Mouse (Mus musculus): ENCODE data around the gene Tmx4. TPM values are rescaled to one million over a fixed set of nuclear protein-coding genes. Genes with fewer than 3 reads are reported as not detected.
"Not testable (repeated sequence)": the region's sequence is repeated elsewhere in the genome, so short reads cannot be mapped to it uniquely, and the experiment has no call there.

Gene Tmx4
- polyA plus RNA-seq, 1 experiment from 2014 or later, result 36.0 TPM

GRCm38 (mm10) chr2:134645752-134646151 is 1.8 kb upstream of the Tmx4 start:
- H3K4me1 ChIP-seq, result peaks cover 52% of the 10 kb centered on the region
- H3K4me3 ChIP-seq, result no peak overlapping the region
- H3K36me3 ChIP-seq, result no peaks in the 10 kb centered on the region
- no peaks in the 10 kb centered on the region for H3K27me3 ChIP-seq (replicated peaks)
- H3K4me2 ChIP-seq, result no peak overlapping the region
- no peaks in the 10 kb centered on the region; the same call in 1 of the 2 replicates for H3K9me3 ChIP-seq
- no peak overlapping the region for H3K9ac ChIP-seq
- H3K27ac ChIP-seq (replicated peaks), result peak overlapping the region; percentile 20; the same call in 1 of the 2 replicates
- no peak for ATAC-seq (ENCODE audit: extremely low read depth, insufficient number of reproducible peaks, low FRiP score, low TSS enrichment)
- WGBS, result 34% methylated on average over 3 of the region's 3 CpGs

- ATAC-seq (ENCODE audit: extremely low read depth, insufficient number of reproducible peaks, low FRiP score, low TSS enrichment), result no peak
- 47% methylated on average over 4 of the region's 4 CpGs for WGBS
- no peaks in the 10 kb centered on the region for H3K36me3 ChIP-seq
- no peaks in the 10 kb centered on the region; the same call in 1 of the 2 replicates for H3K9me3 ChIP-seq
- no peak overlapping the region for H3K4me3 ChIP-seq
- H3K27me3 ChIP-seq (replicated peaks), result no peaks in the 10 kb centered on the region
- H3K4me2 ChIP-seq, result no peak overlapping the region
- peaks cover 52% of the 10 kb centered on the region for H3K4me1 ChIP-seq
- peak overlapping the region; percentile 20; the same call in 1 of the 2 replicates for H3K27ac ChIP-seq (replicated peaks)
- H3K9ac ChIP-seq, result no peak overlapping the region
Measured at GRCm38 (mm10) chr2:134645166-134645565, 1.2 kb upstream of the Tmx4 start.

GRCm38 (mm10) chr2:134644301-134644912 is 462 bp upstream of the Tmx4 start:
- Histone ChIP-seq H3K4me1 (peaks cover 52% of the 10 kb centered on the region), H3K27ac (replicated peaks) (peak overlapping the region; percentile 99), H3K4me2 (peak overlapping the region; percentile 83), H3K9me3 (no peaks in the 10 kb centered on the region), H3K27me3 (replicated peaks) (no peaks in the 10 kb centered on the region), H3K9ac (no peak overlapping the region; the same call in 1 of the 2 replicates), H3K36me3 (peaks cover 2% of the 10 kb centered on the region), H3K4me3 (peak overlapping the region; percentile 78)
- ATAC-seq (ENCODE audit: extremely low read depth, insufficient number of reproducible peaks, low FRiP score, low TSS enrichment), result no peak
- WGBS, result 37% methylated on average over 6 of the region's 6 CpGs

GRCm38 (mm10) chr2:134642377-134642776 is 1.6 kb downstream of the Tmx4 start:
- Histone ChIP-seq H3K27me3 (replicated peaks) (no peaks in the 10 kb centered on the region), H3K4me1 (peaks cover 38% of the 10 kb centered on the region), H3K4me2 (peak overlapping the region; percentile 83), H3K4me3 (peak overlapping the region; percentile 78), H3K27ac (replicated peaks) (0 out of 2 replicates have a peak overlapping the region, but pooled peaks have one; percentile 99), H3K9ac (peak overlapping the region; percentile 54; the same call in 1 of the 2 replicates), H3K36me3 (peaks cover 11% of the 10 kb centered on the region), H3K9me3 (no peaks in the 10 kb centered on the region)
- no peak for ATAC-seq (ENCODE audit: extremely low read depth, insufficient number of reproducible peaks, low FRiP score, low TSS enrichment)

- Histone ChIP-seq H3K9me3 (no peaks in the 10 kb centered on the region), H3K27me3 (replicated peaks) (no peaks in the 10 kb centered on the region), H3K36me3 (peaks cover 17% of the 10 kb centered on the region), H3K4me1 (peaks cover 37% of the 10 kb centered on the region), H3K4me2 (0 out of 2 replicates have a peak overlapping the region, but pooled peaks have one; percentile 83), H3K4me3 (no peak overlapping the region), H3K27ac (replicated peaks) (no peak overlapping the region), H3K9ac (no peak overlapping the region)
- 89% methylated on average over 5 of the region's 5 CpGs for WGBS
- ATAC-seq (ENCODE audit: extremely low read depth, insufficient number of reproducible peaks, low FRiP score, low TSS enrichment), result no peak
Measured at GRCm38 (mm10) chr2:134641372-134641771, 2.6 kb downstream of the Tmx4 start.

GRCm38 (mm10) chr2:134640398-134640797 is 3.5 kb downstream of the Tmx4 start:
- Histone ChIP-seq H3K9ac (no peak overlapping the region), H3K4me3 (no peak overlapping the region), H3K9me3 (no peaks in the 10 kb centered on the region), H3K4me2 (no peak overlapping the region), H3K27me3 (replicated peaks) (no peaks in the 10 kb centered on the region), H3K27ac (replicated peaks) (no peak overlapping the region), H3K4me1 (peaks cover 28% of the 10 kb centered on the region), H3K36me3 (peaks cover 19% of the 10 kb centered on the region)
- 88% methylated on average over 1 of the region's 1 CpGs for WGBS
- ATAC-seq (ENCODE audit: extremely low read depth, insufficient number of reproducible peaks, low FRiP score, low TSS enrichment), result no peak

GRCm38 (mm10) chr2:134628541-134628940 is 15.4 kb downstream of the Tmx4 start:
- 97% methylated on average over 1 of the region's 2 CpGs for WGBS

GRCm38 (mm10) chr2:134604935-134605334 is 39.0 kb downstream of the Tmx4 start:
- H3K9ac ChIP-seq, result no peak overlapping the region
- no peak for ATAC-seq (ENCODE audit: extremely low read depth, insufficient number of reproducible peaks, low FRiP score, low TSS enrichment)
- H3K4me1 ChIP-seq, result no peaks in the 10 kb centered on the region
- no peak overlapping the region for H3K4me3 ChIP-seq
- H3K27ac ChIP-seq (replicated peaks), result no peak overlapping the region
- H3K9me3 ChIP-seq, result peaks cover 8% of the 10 kb centered on the region
- peaks cover 23% of the 10 kb centered on the region for H3K36me3 ChIP-seq
- H3K27me3 ChIP-seq (replicated peaks), result no peaks in the 10 kb centered on the region
- H3K4me2 ChIP-seq, result no peak overlapping the region

More at GRCm38 (mm10) chr2:134628541-134628940, 15.4 kb downstream of the Tmx4 start:
- ATAC-seq (ENCODE audit: extremely low read depth, insufficient number of reproducible peaks, low FRiP score, low TSS enrichment); H3K27me3 ChIP-seq (replicated peaks); H3K27ac ChIP-seq (replicated peaks); H3K9me3 ChIP-seq; H3K4me3 ChIP-seq; H3K4me2 ChIP-seq; H3K4me1 ChIP-seq; H3K9ac ChIP-seq: not testable (repeated sequence)
- peaks cover 32% of the 10 kb centered on the region for H3K36me3 ChIP-seq

GRCm38 (mm10) chr2:134591081-134591694 is 52.8 kb downstream of the Tmx4 start:
- Histone ChIP-seq H3K4me3 (no peak overlapping the region), H3K4me1 (no peaks in the 10 kb centered on the region), H3K36me3 (peaks cover 16% of the 10 kb centered on the region), H3K9me3 (peaks cover 3% of the 10 kb centered on the region; the same call in 1 of the 2 replicates), H3K4me2 (no peak overlapping the region), H3K27ac (replicated peaks) (no peak overlapping the region), H3K27me3 (replicated peaks) (no peaks in the 10 kb centered on the region), H3K9ac (no peak overlapping the region)
- no peak for ATAC-seq (ENCODE audit: extremely low read depth, insufficient number of reproducible peaks, low FRiP score, low TSS enrichment)
- WGBS, result 92% methylated on average over 6 of the region's 6 CpGs

GRCm38 (mm10) chr2:134585243-134585642 is 58.7 kb downstream of the Tmx4 start:
- no peak for ATAC-seq (ENCODE audit: extremely low read depth, insufficient number of reproducible peaks, low FRiP score, low TSS enrichment)
- Histone ChIP-seq H3K27ac (replicated peaks) (no peak overlapping the region), H3K9me3 (peaks cover 2% of the 10 kb centered on the region; the same call in 1 of the 2 replicates), H3K4me1 (peaks cover 4% of the 10 kb centered on the region; the same call in 1 of the 2 replicates), H3K4me2 (no peak overlapping the region), H3K36me3 (0 out of 2 replicates have a peak, but pooled peaks cover 1% of the 10 kb centered on the region), H3K9ac (no peak overlapping the region), H3K4me3 (no peak overlapping the region), H3K27me3 (replicated peaks) (no peaks in the 10 kb centered on the region)
- WGBS, result 41% methylated on average over 4 of the region's 4 CpGs

- H3K36me3 ChIP-seq, result no peaks in the 10 kb centered on the region
- no peak for ATAC-seq (ENCODE audit: extremely low read depth, insufficient number of reproducible peaks, low FRiP score, low TSS enrichment)
- peaks cover 10% of the 10 kb centered on the region; the same call in 1 of the 2 replicates for H3K9me3 ChIP-seq
- no peak overlapping the region for H3K9ac ChIP-seq
- 77% methylated on average over 3 of the region's 3 CpGs for WGBS
- H3K4me1 ChIP-seq, result no peaks in the 10 kb centered on the region
- H3K4me2 ChIP-seq, result no peak overlapping the region
- no peaks in the 10 kb centered on the region for H3K27me3 ChIP-seq (replicated peaks)
- no peak overlapping the region for H3K27ac ChIP-seq (replicated peaks)
- no peak overlapping the region for H3K4me3 ChIP-seq
Measured at GRCm38 (mm10) chr2:134559422-134559821, 84.5 kb downstream of the Tmx4 start.

Measured in heart, embryonic 13.5 days (tissue).